Mouse (Mus musculus) right cerebral cortex, postnatal 10 days (tissue): ENCODE results near the gene Arl2.

Experiments used
- DNase-seq, 2 experiments: peaks; one replicate each; pipeline ENCODE4 v3.0.0; 2021; ENCODE audit warnings: low spot score in 2 of 2

Arl2 gene

DNA sequence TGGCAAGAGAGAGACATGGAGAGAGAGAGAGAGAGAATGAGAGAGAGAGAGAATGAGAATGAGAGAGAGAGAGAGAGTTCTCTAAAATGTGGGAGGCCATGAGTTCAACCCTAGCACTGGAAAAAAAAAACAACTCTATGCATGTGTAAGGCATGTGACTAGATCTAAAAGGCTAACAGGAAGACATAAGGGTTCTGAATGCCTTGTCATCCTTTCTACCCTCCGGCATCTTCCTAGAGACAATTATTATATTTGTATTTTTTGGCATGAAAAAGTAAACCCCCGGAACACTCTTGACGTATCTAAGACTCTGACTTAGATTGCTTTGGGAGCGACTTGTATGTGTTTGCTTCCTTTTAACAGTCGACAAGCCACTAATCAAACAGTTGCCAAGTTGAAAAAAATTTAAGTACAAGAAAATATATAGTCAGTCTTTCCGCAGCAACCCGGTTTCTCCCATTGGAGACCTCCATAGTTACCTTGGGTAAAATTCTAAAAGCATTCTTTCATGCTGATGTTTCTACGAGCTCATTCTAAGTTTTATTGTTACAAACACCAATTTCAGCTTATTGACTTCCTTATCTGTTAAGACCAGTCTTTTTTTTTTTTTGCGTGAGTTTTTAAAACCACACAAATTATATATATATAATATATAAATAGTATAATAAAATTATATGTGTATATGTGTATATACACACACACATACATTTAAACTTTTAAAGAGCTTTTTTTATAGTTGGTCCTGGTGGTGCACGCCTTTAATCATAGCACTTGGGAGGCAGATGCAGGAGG is 14.4 kb downstream of the Arl2 start:
- DNase-seq = no peak

DNA sequence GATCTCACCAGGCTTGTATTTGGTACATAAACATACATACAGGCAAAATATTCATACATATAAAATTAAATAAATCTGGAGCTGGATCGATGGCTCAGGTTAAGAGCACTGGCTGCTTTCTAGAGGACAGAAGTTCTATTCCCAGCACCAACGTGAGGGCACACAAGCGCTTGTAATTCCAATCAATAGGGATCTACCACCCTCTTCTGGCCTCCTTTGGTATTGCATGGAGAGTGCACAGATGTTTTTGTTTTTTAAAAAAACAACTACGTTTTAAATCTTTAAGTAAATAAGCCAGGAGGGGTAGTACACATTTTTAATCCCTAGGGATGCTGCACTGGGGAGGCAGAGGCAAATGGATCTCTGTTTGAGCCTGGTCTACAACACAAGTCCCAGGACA is 15.1 kb downstream of the Arl2 start:
- DNase-seq = no peak

DNA sequence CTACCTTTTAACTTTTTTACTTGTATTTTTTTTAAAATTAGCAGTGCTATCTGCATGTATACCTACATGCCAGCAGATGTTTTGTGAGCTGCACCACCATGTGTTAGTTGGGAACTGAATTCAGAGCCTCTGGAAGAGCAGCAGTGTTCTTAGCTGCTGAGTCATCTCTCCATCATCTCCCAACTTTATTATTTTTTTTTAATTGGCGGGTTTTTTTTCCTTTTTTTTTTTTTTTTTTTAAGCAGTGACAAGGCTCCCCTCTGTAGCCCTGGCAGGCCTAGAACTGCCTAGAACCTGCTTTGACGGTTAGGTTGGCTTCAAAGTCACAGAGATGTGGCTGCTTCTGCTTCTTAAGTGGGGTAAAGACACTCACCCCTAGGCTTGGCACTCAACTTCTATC is 16.4 kb downstream of the Arl2 start:
- DNase-seq = no peak

DNA sequence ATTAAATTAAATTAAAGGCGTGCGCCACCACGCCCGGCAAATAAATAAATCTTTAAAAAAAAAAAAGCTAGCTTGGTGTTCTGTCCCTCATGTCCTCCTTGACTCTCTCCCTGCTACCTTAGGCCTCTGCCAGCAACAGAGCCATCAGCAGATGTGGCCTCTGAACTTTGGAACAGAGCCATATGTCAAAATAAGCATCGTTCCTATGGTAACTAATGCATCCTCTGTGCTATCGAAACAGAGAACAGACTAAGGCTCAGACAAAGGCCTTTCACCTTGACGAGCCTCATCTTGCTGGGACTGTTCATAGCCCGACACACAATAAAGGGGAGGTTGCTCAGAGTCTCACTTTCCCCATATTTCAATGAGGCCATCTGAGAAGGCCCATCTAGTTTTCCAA is 18.0 kb downstream of the Arl2 start:
- no peak for DNase-seq

DNA sequence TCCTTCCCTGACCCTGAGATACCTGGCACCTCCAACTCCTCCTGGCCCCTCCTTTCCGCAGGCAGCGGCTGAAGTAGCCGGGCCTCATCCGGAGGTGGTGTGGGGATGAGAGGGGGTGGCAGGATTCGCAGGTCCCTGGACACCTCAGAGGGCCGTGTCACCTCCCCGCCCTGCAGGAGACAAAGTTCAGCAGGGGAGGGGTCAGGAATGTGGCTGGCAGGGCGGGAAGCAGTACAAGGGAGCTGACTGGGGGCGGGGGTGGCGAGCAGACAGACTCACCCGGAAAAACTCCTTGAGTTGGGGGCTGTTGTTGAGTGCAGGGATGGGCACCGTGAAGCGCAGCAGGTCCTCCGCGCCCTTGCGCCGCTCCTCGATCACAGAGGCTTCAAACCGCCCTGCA is 19.6 kb downstream of the Arl2 start:
- DNase-seq = no peak

DNA sequence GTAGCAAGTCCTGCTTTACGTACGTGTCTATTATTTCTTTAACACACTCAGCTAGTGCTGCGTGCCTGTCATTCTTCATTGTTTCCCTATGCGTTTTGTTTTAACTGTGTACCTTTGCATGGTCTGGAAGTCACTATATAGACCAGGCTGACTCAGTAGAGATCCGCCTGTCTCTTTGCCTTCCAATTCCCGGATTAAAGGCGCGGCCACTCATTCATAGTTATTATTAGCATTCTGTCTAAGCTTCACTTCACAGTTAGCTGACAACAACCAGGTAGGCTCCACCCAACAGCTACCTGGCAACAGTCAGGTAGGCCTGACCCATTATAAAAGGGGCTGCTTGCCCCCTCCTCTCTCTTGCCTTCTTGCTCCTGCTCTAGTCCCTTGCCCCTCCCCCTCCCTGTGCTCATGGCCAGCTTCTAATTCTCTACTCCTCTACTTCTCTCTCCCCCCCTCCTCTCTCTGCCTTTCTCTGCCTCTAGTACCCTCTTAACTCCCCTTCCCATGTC is 22.6 kb downstream of the Arl2 start:
- peak; percentile 47 to 59 for DNase-seq

DNA sequence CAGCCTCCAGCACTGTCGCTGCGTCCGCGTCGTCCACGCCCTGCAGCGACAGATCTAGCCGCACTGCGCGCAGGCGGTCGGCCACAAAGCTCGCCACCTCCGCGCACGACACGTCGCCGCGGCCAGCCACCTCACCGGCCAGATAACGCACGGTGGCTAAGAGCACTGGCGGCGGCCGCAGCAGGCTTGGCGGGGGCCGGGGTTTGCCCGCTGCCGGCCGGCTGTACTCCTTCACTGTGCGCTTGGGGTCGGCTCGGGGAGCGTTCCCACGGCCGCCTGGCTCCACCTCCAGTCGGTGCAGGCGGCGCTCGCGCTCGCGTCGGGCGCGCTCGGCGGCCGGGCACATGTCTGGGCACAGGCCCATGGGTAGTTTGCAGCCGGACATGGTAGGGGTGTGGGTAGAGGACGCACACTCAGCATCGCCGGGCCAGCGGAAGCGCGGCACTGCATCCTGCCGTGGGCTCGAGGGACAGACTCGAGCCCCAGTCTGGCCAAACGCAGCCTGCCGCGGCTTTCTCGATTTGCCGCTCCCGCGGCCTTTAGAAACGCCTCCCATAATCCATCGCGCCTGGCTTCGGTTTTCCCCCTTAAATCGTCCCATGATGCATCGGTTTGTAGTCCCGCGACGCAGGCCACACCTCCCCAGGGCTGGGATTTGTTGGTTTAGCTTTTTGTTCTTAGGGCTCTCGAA is 23.2 kb downstream of the Arl2 start, which contains the start of gene Sac3d1:
TSS of gene Sac3d1 (minus strand) at position 665 of the 691 bp plus-strand sequence.
- peak; percentile 94 for DNase-seq

DNA sequence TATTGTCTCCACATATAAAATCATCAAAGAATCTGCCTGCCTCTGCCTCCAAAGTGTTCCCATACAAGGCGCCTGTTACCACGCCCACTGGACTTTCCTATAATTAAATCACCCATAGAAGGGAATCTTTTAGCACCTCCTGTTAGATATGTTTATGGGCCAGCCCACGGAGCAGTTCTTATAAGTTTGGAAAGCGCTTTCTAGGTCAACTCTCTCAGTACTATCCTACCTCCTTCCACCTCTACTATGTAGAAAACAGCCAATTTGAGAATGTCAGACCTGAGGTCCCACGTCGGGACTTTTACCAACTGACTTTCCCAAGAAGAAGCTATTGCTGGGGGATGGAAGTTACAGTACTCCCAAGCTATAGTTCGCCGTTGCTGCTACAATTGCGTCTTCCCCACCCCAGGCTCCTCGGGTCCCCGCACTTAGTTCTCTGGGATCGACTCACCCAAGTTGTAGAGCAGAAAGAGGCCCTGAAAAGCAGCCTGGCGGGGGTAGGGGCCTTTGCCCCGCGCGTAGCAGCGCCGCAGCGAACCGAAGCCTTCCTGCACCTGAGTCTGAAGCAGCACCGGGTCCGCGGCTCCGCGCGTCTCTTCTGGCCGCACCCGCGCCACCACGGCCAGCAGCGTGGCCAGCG is 23.9 kb downstream of the Arl2 start:
- DNase-seq = peak in 1 of 2 experiments; percentile 28

DNA sequence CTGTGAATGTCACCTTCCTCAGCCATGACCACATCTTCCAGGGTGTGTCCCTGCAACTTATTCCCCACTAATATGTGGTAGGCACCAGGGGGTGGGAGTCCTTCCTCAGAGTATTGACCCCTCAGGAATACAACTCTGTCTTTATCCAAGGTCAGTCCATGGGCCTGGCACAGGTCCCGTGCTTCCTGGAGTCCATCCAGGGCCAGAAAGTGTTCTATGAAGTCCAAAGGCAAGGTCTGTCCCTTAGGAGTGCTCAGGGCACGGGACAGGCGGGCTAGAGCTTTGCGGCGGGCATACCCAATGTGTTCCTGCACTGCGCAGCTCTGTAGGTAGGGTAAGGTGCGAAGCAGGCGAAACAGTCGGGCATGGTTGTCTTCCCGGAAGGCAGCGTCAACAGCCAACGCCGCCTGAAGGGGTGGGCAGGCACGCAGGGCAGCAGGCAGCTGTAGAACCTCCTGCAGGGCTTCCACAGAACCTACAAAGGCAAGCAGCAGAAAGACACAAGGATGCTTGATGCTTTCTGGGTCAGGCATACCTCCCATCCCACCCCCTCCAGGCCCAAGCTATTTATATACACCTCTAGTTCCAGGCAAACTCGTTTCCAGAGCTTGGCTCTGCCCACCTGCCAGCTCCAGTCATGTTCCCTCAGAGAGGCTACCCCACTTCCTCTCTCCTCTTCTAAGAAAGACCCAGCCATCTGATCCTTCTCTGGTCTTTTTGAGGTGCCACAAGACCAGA is 25.1 kb downstream of the Arl2 start:
- peak in 1 of 2 experiments; percentile 41 for DNase-seq

DNA sequence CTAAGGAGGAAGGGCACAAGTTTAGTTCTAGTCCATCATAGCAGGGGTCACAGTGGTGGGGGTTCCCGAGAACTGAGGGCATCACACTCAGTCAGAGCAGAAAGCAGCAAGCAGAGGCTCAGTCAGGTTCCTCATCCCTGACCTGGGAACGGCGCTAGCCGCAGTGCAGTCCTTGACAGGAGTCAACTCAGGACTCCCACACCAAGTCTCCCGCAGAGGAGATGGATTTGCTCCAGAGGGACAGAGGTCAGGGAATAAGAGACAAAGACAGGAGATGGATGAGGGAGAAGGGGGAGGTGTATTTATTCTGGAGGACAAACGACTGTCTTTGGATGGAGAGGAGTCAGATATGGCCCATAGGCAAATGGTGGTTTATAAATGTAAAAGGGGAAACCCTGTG is 28.2 kb downstream of the Arl2 start:
- DNase-seq = no peak

DNA sequence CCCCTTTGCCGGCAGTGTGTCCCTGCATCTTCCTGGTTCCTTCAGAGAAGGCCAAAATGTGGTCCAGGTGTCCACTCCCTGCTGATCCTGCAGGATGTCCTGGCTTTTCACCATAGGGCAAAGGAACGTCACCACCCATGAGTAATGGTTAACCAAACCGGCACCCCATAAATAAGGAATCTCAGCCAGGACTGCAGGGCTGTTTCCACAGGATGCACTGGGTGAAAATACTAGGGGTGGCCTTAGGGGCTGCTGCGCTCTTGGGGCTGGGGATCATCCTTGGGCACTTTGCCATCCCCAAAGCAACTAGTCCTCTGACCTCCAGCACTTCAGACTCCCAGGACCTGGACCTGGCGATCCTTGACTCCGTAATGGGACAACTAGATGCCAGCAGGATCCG is 35.8 kb downstream of the Arl2 start, which contains the start of gene Naaladl1:
TSS of gene Naaladl1 (plus strand) at position 197 of the 400 bp plus-strand sequence.
- no peak for DNase-seq

DNA sequence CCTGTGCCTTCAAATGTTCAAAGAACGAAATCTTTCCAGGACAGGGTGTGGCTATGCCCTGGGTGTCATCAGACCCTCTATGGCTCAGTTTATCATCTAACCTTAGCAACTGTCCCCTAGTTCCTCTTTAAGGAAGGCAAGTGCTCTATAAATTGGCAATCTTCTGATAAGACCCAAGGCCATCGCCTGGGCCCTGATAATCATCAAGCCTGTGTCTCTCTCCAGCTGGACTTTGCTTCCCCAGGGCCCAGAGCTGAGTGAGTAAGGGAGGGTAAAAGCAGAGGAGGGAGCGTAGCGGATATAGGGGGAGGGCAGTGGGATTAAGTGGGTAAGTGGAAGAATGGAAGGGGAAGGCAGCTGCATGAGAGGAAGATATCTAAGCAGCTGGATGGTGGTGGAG is 36.9 kb downstream of the Arl2 start:
- DNase-seq = no peak

DNA sequence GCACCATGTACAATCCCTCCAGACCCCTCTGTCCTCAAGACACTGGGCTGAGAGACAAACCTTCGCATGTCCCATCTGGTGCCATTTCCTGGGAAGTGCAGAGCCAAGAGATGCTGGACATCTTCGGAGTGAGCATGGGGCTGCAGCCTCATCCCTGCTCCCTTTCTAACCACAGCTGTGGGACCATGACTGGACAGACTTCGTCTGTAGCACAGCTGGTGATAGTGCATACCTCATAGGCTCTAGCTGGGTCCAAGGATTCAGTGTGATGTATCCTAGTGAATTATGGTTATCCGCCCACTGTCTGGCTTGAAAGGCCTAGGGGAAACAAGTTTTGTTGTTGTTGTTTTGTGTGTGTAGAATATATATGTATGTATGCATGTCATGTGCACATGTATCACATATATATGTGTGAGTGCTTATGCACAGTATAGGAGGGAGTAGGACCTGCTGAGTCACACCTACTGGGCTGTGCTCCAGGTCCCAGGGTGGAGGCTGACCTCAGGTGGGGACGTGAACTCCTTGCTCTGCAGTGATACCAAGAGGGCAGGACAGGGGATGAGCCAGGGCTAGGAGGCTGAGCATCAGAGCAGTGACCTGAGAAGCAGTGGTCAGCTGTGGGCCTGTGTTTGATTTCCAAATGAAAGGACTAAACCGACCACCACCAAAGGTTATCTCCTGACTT is 39.0 kb downstream of the Arl2 start:
- no peak for DNase-seq

DNA sequence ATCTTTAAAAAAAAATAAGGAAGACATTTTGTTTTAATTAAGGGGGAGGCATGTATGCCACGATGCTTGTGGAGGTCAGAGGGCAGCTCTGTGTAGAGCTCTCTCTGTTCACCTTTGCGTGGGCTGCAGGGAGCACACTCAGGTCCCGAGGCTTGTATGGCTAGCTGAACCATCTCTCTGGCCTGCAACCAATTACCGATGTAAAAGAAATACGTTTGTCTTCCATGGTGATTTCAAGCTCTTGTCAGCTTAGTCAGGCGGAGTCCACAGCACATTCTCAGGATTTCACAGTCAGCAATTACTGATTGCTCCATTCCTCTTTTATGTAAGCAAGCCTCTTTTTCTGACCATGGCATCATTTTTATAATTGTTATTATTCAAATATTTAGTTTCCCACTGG is 40.2 kb downstream of the Arl2 start:
- no peak for DNase-seq

DNA sequence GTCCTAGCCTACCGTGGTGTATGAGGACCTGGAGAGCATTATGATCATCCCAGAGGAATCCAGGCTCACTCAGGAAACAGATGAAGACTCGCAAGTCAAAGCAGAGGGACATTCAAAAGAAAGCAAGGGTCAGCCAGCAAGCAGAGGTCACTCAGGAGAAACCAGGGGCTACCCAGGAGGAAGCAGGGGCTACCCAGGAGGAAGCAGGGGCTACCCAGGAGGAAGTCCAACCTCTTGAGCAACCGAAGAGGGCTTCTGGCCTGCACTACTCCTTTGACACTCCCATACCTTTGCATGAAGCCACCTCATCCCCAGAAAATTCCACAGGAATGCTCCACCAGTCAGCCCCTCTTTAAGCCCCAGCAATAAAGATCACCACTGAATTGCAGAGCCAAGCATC is 43.5 kb downstream of the Arl2 start:
- no peak for DNase-seq

DNA sequence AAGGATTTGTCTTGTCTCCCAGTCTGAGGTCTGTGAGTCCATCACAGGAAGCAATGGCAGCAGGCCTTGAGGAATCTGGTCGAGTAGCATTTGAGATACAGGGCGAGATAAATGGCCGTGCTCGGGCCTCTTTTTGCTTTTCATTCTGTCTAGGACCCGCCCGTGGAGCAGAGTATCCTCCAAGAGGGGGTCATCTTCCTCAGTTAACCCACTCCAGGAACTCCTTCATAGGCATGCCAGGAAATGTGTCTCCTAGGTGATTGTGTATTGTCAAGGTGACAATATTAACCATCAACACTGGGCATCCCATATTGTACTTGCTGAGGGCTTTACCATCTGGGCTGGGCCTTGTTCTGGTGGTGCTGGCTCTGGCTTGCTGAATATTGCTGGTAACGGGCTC is 47.2 kb downstream of the Arl2 start, which contains the start of gene AC131692.1:
TSS of gene AC131692.1 (plus strand) at position 301 of the 400 bp plus-strand sequence.
- DNase-seq = no peak

DNA sequence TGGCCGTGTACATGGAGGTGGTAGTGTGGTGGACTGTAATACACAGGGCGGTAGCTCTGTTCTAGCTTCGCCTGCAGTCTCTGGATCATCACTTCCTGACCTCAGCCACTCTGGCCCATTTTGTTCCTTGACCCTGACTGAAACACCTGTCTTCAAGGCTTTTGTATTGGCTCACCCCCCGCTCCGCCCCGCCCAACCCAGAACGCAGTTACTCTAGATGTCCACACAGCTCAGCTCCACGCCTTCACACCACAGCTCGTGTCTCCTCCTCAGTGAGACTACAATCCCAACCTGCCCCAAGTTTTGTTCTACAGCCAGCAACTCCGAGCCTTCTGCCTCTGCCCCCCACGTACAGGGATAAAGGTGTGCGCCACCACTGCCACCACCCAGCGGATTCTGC is 52.5 kb downstream of the Arl2 start:
- peak in 1 of 2 experiments; percentile 18 for DNase-seq

DNA sequence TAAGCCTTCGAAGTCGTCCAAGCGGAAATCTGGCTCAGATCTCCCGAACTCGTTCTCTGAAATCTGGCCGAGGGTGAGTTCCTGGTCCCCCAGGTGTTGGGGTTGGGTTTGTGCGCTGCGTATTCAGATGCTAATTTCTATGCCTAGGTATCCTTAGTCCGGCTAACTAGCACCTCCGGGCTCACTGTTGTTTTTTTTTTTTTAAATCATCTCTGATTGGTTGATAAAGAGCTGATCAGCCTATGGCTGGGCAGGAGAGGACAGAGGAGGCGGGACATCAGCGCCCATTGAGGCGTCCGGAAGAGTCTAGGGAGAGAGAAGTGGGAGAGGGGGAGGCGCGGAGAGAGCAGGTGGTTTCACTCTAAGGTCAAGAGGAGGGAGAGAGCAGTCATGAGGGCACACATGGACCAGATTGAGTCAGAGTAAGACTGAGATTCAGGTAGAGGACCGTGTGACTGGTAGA is 55.9 kb downstream of the Arl2 start:
- DNase-seq = peak; percentile 63 to 64

DNA sequence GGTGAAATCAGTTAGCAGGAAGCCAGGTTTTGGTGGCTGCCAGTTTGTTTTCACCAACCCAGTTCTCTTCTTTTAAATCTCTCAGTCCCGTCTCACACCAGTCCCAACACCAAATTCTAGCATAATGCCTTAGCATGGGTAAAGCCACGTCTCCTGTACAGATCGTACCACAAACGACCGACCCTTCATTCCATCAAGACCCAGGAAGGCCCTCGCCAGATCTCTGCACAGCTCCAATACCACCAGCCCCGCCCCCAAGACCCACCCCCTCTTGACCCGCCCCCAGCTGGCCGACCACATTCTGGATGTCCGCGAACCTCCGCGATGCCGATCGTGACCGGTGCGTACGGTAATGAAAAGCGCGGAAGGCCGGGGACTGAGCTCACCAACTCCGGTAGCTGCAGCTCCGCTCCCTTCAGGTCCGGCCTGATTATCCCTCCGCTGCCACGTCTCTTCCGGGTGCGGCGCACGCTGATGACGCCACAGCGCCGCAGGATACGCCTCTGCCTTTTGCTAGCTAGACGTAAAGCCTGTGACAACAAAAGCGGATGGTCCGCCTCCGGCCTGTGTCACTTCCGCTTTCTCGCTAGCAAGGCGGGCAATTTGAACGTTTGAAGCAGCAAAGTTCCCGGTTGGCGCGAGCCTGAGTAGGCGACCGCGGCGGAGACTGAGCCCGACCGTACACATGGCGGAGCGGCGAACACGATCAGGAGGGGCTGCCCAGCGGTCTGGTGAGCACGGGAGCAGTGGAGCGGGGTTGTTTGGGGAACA is 56.7 kb downstream of the Arl2 start, which contains the start of the genes Zfpl1 and Cdca5:
TSS of gene Zfpl1 (minus strand) at position 479 of the 771 bp plus-strand sequence.
TSS of gene Cdca5 (plus strand) at position 506 of the 771 bp plus-strand sequence.
- DNase-seq = peak; percentile 98 to 99
